Mouse (Mus musculus): ENCODE data around the gene Disp2.
A peak's percentile ranks its signal among the peaks of the same experiment; 100 is the strongest.

Gene Disp2

DNA sequence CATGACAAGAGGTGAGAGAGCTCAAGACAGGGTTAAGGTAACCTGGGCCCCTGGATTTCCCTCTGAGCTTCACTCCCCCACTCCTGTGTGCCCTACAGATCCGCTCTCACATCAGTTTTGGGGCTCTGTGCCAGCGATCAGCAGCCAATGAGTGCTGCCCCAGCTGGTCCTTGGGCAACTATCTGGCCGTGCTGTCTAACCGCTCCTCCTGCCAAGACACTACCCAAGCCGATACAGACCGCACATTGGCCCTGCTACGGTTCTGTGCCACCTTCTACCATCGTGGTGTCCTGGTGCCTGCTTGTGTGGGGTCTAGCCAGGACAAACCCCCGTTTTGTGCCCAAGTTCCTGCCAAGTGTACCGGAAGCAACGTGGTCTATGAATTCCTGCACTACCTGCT is 10.0 kb downstream of the Disp2 start:
- Histone ChIP-seq H3K9me3 (ENCODE audit: low read length) (no peaks in the 10 kb centered on the region), H3K4me1 (replicated peaks; ENCODE audit: low read depth, low read length) (peaks cover 20% of the 10 kb centered on the region), H3K4me3 (replicated peaks; ENCODE audit: low read length) (0 out of 2 replicates have a peak overlapping the region, but pooled peaks have one; percentile 68), H3K27me3 (ENCODE audit: insufficient read depth, low read length) (peaks cover 93% of the 10 kb centered on the region), H3K36me3 (ENCODE audit: insufficient read depth, low read length) (no peaks in the 10 kb centered on the region)
- TF ChIP-seq NANOG (IDR thresholded peaks at IDR 0.05; ENCODE audit: borderline replicate concordance, low read length) (no peak), CTCF (conservative IDR thresholded peaks at IDR 0.05; ENCODE audit: low read length) (no peak), POU5F1 (IDR thresholded peaks at IDR 0.05; ENCODE audit: borderline replicate concordance, low read length) (no peak)

DNA sequence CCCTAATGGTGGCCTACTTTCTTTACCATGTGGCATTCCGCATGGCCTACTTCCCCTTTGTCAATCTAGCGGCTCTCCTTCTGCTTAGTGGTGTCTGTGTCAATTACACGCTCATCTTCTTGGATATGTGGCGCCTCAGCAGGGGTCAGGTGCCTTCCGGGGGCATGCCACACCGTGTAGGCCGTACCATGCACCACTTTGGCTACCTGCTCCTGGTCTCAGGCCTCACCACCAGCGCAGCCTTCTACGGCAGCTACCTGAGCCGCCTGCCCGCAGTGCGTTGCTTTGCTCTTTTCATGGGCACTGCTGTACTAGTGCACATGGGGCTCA is 10.7 kb downstream of the Disp2 start:
- H3K9me3 ChIP-seq (ENCODE audit: low read length): no peaks in the 10 kb centered on the region
- peak overlapping the region; percentile 68 for H3K4me3 ChIP-seq (replicated peaks; ENCODE audit: low read length)
- H3K36me3 ChIP-seq (ENCODE audit: insufficient read depth, low read length): no peaks in the 10 kb centered on the region
- TF ChIP-seq POU5F1 (IDR thresholded peaks at IDR 0.05; ENCODE audit: borderline replicate concordance, low read length): 0 out of 2 replicates have a peak, but pooled peaks have one; percentile 4
- TF ChIP-seq CTCF (conservative IDR thresholded peaks at IDR 0.05; ENCODE audit: low read length): no peak
- peaks cover 20% of the 10 kb centered on the region for H3K4me1 ChIP-seq (replicated peaks; ENCODE audit: low read depth, low read length)
- H3K27me3 ChIP-seq (ENCODE audit: insufficient read depth, low read length): peaks cover 91% of the 10 kb centered on the region

DNA sequence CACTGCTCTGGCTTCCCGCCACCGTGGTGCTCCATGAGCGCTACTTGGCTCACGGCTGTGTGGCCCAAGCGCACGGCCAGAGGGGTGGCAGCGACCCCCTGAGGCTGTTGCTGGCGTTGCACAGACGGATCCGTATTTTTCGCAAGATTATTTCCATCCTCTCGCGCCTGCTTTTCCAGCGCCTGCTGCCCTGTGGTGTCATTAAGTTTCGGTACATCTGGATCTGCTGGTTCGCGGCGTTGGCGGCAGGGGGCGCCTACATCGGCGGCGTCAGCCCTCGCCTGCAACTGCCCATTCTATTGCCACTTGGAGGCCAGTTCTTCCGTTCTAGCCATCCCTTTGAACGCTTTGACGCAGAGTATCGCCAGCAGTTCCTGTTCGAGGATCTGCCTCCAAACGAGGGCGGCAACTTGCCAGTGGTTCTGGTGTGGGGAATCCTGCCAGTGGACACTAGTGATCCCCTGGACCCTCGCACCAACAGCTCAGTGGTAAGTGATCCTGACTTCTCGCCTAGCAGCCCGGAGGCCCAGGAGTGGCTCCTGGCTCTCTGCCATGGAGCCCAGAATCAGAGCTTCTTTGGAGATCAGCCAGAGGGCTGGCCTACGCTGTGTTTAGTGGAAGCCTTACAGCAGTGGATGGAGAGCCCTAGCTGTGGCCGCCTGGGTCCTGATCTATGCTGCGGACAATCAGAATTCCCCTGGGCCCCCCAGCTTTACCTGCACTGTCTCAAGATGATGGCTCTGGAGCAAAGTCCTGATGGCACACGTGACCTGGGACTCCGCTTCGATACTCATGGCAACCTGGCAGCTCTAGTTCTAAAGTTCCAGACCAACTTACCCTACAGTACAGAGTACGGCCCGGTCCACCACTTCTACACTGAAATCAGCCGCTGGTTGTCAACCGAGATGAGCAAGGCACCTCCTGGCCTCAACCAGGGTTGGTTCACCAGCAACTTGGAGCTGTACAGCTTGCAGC is 11.3 kb downstream of the Disp2 start:
- peaks cover 89% of the 10 kb centered on the region for H3K27me3 ChIP-seq (ENCODE audit: insufficient read depth, low read length)
- H3K4me1 ChIP-seq (replicated peaks; ENCODE audit: low read depth, low read length): peaks cover 20% of the 10 kb centered on the region
- H3K9me3 ChIP-seq (ENCODE audit: low read length): no peaks in the 10 kb centered on the region
- TF ChIP-seq CTCF (conservative IDR thresholded peaks at IDR 0.05; ENCODE audit: low read length) (peak; percentile 82), NANOG (IDR thresholded peaks at IDR 0.05; ENCODE audit: borderline replicate concordance, low read length) (no peak), POU5F1 (IDR thresholded peaks at IDR 0.05; ENCODE audit: borderline replicate concordance, low read length) (no peak)
- H3K36me3 ChIP-seq (ENCODE audit: insufficient read depth, low read length): no peaks in the 10 kb centered on the region
- H3K4me3 ChIP-seq (replicated peaks; ENCODE audit: low read length): peak overlapping the region; percentile 68

DNA sequence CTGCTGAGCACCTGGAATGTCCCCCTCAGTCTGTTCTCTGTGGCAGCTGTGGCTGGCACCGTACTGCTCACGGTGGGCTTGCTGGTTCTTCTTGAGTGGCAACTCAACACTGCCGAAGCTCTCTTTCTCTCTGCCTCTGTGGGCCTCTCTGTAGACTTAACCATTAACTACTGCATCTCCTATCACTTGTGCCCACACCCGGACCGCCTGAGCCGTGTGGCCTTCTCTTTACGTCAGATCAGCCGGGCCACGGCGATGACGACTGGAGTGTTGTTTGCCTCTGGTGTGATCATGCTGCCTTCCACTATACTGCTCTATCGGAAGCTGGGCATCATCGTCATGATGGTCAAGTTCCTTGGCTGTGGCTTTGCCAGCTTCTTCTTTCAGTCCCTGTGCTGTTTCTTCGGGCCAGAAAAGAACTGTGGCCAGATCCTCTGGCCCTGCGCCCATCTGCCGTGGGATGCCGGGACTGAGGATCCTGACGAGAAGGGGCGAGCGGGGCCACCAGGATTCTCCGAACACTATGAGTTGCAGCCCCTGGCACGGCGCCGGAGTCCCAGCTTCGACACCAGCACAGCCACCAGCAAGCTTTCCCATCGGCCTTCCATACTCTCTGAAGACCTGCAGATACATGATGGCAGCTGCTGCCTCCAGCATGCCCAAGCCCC is 12.2 kb downstream of the Disp2 start:
- H3K9me3 ChIP-seq (ENCODE audit: low read length): no peaks in the 10 kb centered on the region
- H3K4me3 ChIP-seq (replicated peaks; ENCODE audit: low read length): no peak overlapping the region
- no peak for TF ChIP-seq NANOG (IDR thresholded peaks at IDR 0.05; ENCODE audit: borderline replicate concordance, low read length)
- H3K4me1 ChIP-seq (replicated peaks; ENCODE audit: low read depth, low read length): peaks cover 20% of the 10 kb centered on the region
- no peaks in the 10 kb centered on the region for H3K36me3 ChIP-seq (ENCODE audit: insufficient read depth, low read length)
- peaks cover 90% of the 10 kb centered on the region for H3K27me3 ChIP-seq (ENCODE audit: insufficient read depth, low read length)

DNA sequence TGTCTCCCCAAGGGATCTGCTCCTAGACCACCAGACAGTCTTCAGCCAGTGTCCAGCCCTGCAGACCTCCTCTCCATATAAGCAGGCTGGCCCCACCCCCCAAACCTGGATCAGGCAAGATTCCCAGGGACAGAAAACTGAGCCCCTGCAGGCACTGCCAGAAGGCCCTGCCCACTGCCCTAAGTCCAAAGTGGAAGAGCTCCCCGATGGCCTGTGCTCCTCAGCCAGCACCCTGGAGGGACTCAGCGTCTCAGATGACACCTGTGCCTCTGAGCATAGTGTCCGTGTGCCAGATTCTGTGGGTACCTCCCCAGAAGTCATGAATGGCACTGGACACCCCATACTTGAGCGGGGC is 12.7 kb downstream of the Disp2 start:
- Histone ChIP-seq H3K9me3 (ENCODE audit: low read length) (no peaks in the 10 kb centered on the region), H3K27me3 (ENCODE audit: insufficient read depth, low read length) (peaks cover 90% of the 10 kb centered on the region), H3K4me3 (replicated peaks; ENCODE audit: low read length) (no peak overlapping the region), H3K36me3 (ENCODE audit: insufficient read depth, low read length) (no peaks in the 10 kb centered on the region), H3K4me1 (replicated peaks; ENCODE audit: low read depth, low read length) (peaks cover 20% of the 10 kb centered on the region)
- TF ChIP-seq POU5F1 (IDR thresholded peaks at IDR 0.05; ENCODE audit: borderline replicate concordance, low read length): no peak
- no peak for TF ChIP-seq CTCF (conservative IDR thresholded peaks at IDR 0.05; ENCODE audit: low read length)

DNA sequence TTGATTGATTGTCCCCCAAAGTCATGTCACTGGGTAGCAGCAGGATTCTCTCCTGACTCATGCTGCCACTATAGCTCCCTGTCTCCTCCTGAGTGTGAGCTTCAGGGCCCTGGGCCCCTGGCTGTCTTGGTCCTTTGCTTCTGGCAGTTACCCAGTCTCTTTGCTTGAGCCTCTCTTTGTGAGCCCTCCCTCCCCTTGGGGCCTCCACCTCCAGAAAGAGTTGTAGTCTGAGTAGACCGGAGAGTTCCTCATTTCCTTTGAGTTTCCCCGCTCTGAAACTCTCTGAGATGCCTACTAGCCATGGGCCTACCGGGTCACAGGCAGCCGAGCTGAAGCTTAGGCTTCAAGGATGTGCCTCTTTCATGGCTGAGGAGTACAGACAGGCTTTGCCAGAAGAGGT is 14.1 kb downstream of the Disp2 start:
- Histone ChIP-seq H3K9me3 (ENCODE audit: low read length) (no peaks in the 10 kb centered on the region), H3K36me3 (ENCODE audit: insufficient read depth, low read length) (no peaks in the 10 kb centered on the region)
- TF ChIP-seq POU5F1 (IDR thresholded peaks at IDR 0.05; ENCODE audit: borderline replicate concordance, low read length): no peak
- no peak for TF ChIP-seq CTCF (conservative IDR thresholded peaks at IDR 0.05; ENCODE audit: low read length)
- no peak for TF ChIP-seq NANOG (IDR thresholded peaks at IDR 0.05; ENCODE audit: borderline replicate concordance, low read length)

DNA sequence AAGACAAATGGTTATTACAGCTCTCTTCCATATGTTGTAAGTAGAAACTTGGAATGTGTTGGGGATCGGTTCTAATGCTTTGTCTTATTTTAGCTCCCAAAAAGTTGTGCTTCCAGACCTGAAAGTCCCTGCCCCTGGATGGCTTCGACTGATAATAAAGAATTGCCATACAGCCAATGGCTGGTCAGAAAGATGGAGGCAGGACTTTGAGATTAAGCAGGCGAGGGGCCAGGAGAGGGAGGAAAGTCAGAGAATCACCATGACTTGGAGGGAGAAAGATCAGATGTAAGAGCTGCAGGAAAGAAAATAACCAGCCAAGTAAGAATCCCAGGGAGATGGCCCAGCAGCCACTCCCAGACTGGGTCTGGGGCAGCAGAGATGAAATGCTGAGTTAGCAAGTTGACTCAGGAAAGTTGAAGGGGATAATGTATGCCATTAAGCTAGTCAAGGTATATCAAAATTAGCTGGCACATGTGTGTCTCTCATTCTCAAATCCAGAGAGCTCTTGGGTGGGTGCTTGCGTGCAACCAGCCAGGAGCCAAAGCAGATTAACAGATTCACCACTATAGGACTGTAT is 23.1 kb downstream of the Disp2 start:
- Histone ChIP-seq H3K27me3 (ENCODE audit: insufficient read depth, low read length) (peaks cover 6% of the 10 kb centered on the region), H3K9me3 (ENCODE audit: low read length) (no peaks in the 10 kb centered on the region), H3K4me3 (replicated peaks; ENCODE audit: low read length) (no peak overlapping the region), H3K4me1 (replicated peaks; ENCODE audit: low read depth, low read length) (no peaks in the 10 kb centered on the region), H3K36me3 (ENCODE audit: insufficient read depth, low read length) (no peaks in the 10 kb centered on the region)
- TF ChIP-seq POU5F1 (IDR thresholded peaks at IDR 0.05; ENCODE audit: borderline replicate concordance, low read length): no peak
- no peak for TF ChIP-seq CTCF (conservative IDR thresholded peaks at IDR 0.05; ENCODE audit: low read length)

More for the DNA sequence above, 14.1 kb downstream of the Disp2 start:
- Histone ChIP-seq H3K4me3 (replicated peaks; ENCODE audit: low read length) (no peak overlapping the region), H3K4me1 (replicated peaks; ENCODE audit: low read depth, low read length) (peaks cover 20% of the 10 kb centered on the region), H3K27me3 (ENCODE audit: insufficient read depth, low read length) (peaks cover 79% of the 10 kb centered on the region)

DNA sequence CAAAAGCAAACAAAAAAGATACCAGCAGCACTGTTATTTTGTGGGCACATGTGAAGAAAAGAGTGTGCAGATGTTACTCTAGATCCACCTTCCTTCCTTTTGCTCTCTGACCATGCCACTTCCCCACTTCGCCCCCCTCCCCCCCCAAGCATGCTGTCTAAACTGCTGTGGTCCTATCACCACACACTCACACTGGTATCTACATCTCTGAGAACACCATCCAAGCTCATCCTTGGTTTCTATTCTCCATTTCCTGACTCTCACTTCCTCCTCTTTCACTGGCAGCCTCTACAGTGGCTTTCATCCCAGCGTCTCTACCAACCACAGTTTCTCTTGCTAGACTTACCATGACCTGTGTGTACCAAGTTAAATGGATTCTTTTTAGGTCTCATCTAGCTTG is 25.0 kb downstream of the Disp2 start:
- H3K4me1 ChIP-seq (replicated peaks; ENCODE audit: low read depth, low read length): no peaks in the 10 kb centered on the region
- peaks cover 6% of the 10 kb centered on the region for H3K27me3 ChIP-seq (ENCODE audit: insufficient read depth, low read length)
- H3K4me3 ChIP-seq (replicated peaks; ENCODE audit: low read length): no peak overlapping the region
- no peak for TF ChIP-seq NANOG (IDR thresholded peaks at IDR 0.05; ENCODE audit: borderline replicate concordance, low read length)
- no peak for TF ChIP-seq POU5F1 (IDR thresholded peaks at IDR 0.05; ENCODE audit: borderline replicate concordance, low read length)
- no peak for TF ChIP-seq CTCF (conservative IDR thresholded peaks at IDR 0.05; ENCODE audit: low read length)
- no peaks in the 10 kb centered on the region for H3K36me3 ChIP-seq (ENCODE audit: insufficient read depth, low read length)
- H3K9me3 ChIP-seq (ENCODE audit: low read length): no peaks in the 10 kb centered on the region
